Mouse (Mus musculus) liver, embryonic 14.5 days (tissue): ENCODE measurements around the gene Znhit1. TPM values are rescaled to one million over a fixed set of nuclear protein-coding genes. Genes with fewer than 3 reads are reported as not detected.
A peak's percentile ranks its signal among the peaks of the same experiment; 100 is the strongest.

Source experiments
- ATAC-seq: fragments of 200-750 bp; cut with Nextera tagmentation; 2 replicates; pipeline ENCODE4 v1.8.0; 2017; ENCODE audit warnings: moderate number of reproducible peaks, mild to moderate bottlenecking, moderate library complexity; ENCODE audit not compliant: insufficient read depth
- DNase-seq, 3 experiments: peaks; one replicate each; pipeline ENCODE4 v3.0.0-alpha.2; 2012 to 2013; ENCODE audit warnings: low read depth in 3 of 3, low spot score in 3 of 3
- H3K27ac ChIP-seq: fragments of 300-500 bp; sonication (generic); 2 replicates; pipeline ENCODE4 v1.5.1; 2014; ENCODE audit warnings: moderate library complexity, mild to moderate bottlenecking, control low read depth, inconsistent platforms
- H3K27me3 ChIP-seq: fragments of 300-500 bp; sonication (generic); 2 replicates; pipeline ENCODE4 v1.6.1; 2014; ENCODE audit warnings: mild to moderate bottlenecking, low read length, moderate library complexity; ENCODE audit not compliant: control insufficient read depth, insufficient read depth
- H3K36me3 ChIP-seq: fragments of 300-500 bp; sonication (generic); replicated peaks from 2 replicates; pipeline ENCODE4 v1.6.1; 2014; ENCODE audit warnings: low read depth; ENCODE audit not compliant: control insufficient read depth, insufficient read depth
- H3K4me1 ChIP-seq, 2 experiments: fragments of 200-500 bp in 1 of 2; fragments of 300-500 bp in 1 of 2; sonication (generic) in 1 of 2; replicated peaks; 2 replicates each; pipeline ENCODE4 v1.6.1; 2012 to 2014; ENCODE audit warnings: antibody characterized with exemption in 1 of 2, inconsistent platforms in 1 of 2, low read length in 1 of 2; ENCODE audit not compliant: control insufficient read depth in 2 of 2, insufficient read depth in 2 of 2
- H3K4me2 ChIP-seq: fragments of 300-500 bp; sonication (generic); 2 replicates; pipeline ENCODE4 v1.6.1; 2014; ENCODE audit warnings: low read depth, mild to moderate bottlenecking, control low read depth, moderate library complexity
- H3K4me3 ChIP-seq, 2 experiments: fragments of 200-500 bp in 1 of 2; fragments of 300-500 bp in 1 of 2; sonication (generic) in 1 of 2; 2 replicates each; pipeline ENCODE4 v1.5.1; 2012 to 2014; ENCODE audit warnings: low read depth in 2 of 2, low read length in 2 of 2, mild to moderate bottlenecking in 2 of 2, control low read depth in 1 of 2, inconsistent platforms in 1 of 2, moderate library complexity in 1 of 2; ENCODE audit not compliant: insufficient read depth in 1 of 2
- H3K9ac ChIP-seq: fragments of 300-500 bp; sonication (generic); replicated peaks from 2 replicates; pipeline ENCODE4 v1.6.1; 2014; ENCODE audit warnings: mild to moderate bottlenecking, control low read depth, moderate library complexity
- H3K9me3 ChIP-seq: fragments of 300-500 bp; sonication (generic); 2 replicates; pipeline ENCODE4 v1.6.1; 2016; ENCODE audit warnings: low read length, mixed read lengths; ENCODE audit not compliant: control insufficient read depth
- CTCF ChIP-seq: IDR thresholded peaks from 2 replicates; pipeline ENCODE4 v1.5.1; 2016; ENCODE audit warnings: antibody characterized with exemption, low read depth, control low read depth
- EP300 ChIP-seq: IDR thresholded peaks from 2 replicates; pipeline ENCODE4 v1.6.1; 2016; ENCODE audit warnings: antibody characterized with exemption, low read depth
- WGBS: fragments of 180-500 bp; shearing (Covaris S2); extraction: QIAGEN DNeasy Blood & Tissue Kit; methylation state at CpG from one replicate; pipeline ENCODE4 v1.1.7; 2014; ENCODE audit not compliant: insufficient replicate concordance; 5-methylcytosine and 5-hydroxymethylcytosine counted together
- microRNA counts: library from miRNA; unstranded; fragments of <30 nt; microRNA quantifications from one replicate; lab custom pipeline; 2016
- microRNA-seq: library from miRNA; unstranded; fragments of <30 nt; microRNA quantifications from one replicate; pipeline ENCODE4, GENCODE M21; 2016
- polyA plus RNA-seq, 2 experiments: library from polyadenylated mRNA; depleted of rRNA in 1 of 2; stranded (reverse) in 1 of 2; unstranded in 1 of 2; fragments of >200 nt; fragmentation: Nextera tagmentation in 1 of 2; extraction: Ambion mirVana in 1 of 2; gene quantifications; 2 replicates each; pipeline versions ENCODE4 v1.2.1 to v1.2.3; 2012 to 2014

Znhit1 gene
- polyA plus RNA-seq, 2 experiments, result 29.3 to 46.2 TPM

DNA sequence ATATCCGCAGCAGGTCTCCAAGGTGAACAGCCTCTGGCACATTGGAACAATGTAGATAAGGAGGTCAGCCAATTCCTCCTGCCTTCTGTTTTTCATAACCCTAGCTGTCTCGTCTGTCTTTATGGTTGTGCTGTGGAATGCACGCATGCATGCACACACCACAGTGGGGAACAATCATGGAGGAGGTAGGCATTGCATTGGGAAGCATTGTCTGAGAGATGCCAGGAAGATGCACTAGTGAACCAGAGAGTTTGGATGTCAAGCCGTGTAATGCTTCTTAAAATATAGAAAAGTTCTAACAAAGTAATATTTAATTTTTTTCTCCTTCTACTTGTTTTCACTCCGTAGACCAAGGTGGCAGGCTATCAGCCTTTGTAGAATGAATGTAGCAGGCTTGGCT is 54.9 kb downstream of the Znhit1 start:
- Histone ChIP-seq H3K4me1 (no peaks in the 10 kb centered on the region), H3K27ac (no peak overlapping the region), H3K27me3 (no peaks in the 10 kb centered on the region), H3K36me3 (no peaks in the 10 kb centered on the region), H3K4me2 (no peak overlapping the region), H3K4me3 (no peak overlapping the region), H3K9me3 (no peaks in the 10 kb centered on the region), H3K9ac (no peak overlapping the region)
- ATAC-seq (no peak), DNase-seq (no peak)
- 61% methylated on average over 5 of the region's 5 CpGs for WGBS
- no peak for TF ChIP-seq CTCF
- no peak for TF ChIP-seq EP300

MicroRNAs within 50 kb of the gene (microRNA counts, 519-probe panel; counts per million panel counts)
- microRNA mmu-miR-702 (lab: Ali Mortazavi, UCI), result 69.9 counts per million

Small RNAs within 50 kb of the gene (microRNA-seq; reads per million reads assigned to microRNA genes)
- gene Mir702, result 22.0 reads per million, percentile 31 among the genes with 10 or more reads in this experiment

Other genes with a start within 250 kb of the Znhit1 start
- 0.10 and 0.18 TPM in 2 replicates for gene Col26a1, start 104.8 kb downstream of the Znhit1 start, polyA plus RNA-seq (2012; rRNA removed)
- 0.06 and 0.10 TPM in 2 replicates for gene Col26a1, start 104.8 kb downstream of the Znhit1 start, polyA plus RNA-seq (2014; fragmentation: Nextera tagmentation; extraction: Ambion mirVana)
- 1.6 and 2.5 TPM in 2 replicates for gene Ift22, start 79.9 kb downstream of the Znhit1 start, polyA plus RNA-seq (2012; rRNA removed)
- gene Ift22, start 79.9 kb downstream of the Znhit1 start, polyA plus RNA-seq (2014; fragmentation: Nextera tagmentation; extraction: Ambion mirVana), result 9.9 and 10.5 TPM in 2 replicates
- 115 and 154 TPM in 2 replicates for gene Fis1, start 34.7 kb downstream of the Znhit1 start, polyA plus RNA-seq (2012; rRNA removed)
- gene Fis1, start 34.7 kb downstream of the Znhit1 start, polyA plus RNA-seq (2014; fragmentation: Nextera tagmentation; extraction: Ambion mirVana), result 239 and 242 TPM in 2 replicates
- 2.8 and 3.5 TPM in 2 replicates for gene Cldn15, start 21.4 kb downstream of the Znhit1 start, polyA plus RNA-seq (2012; rRNA removed)
- 4.2 TPM in 2 replicates for gene Cldn15, start 21.4 kb downstream of the Znhit1 start, polyA plus RNA-seq (2014; fragmentation: Nextera tagmentation; extraction: Ambion mirVana)
- gene Plod3, start 1.0 kb downstream of the Znhit1 start, polyA plus RNA-seq (2012; rRNA removed), result 13.8 and 13.9 TPM in 2 replicates
- 7.2 and 7.5 TPM in 2 replicates for gene Plod3, start 1.0 kb downstream of the Znhit1 start, polyA plus RNA-seq (2014; fragmentation: Nextera tagmentation; extraction: Ambion mirVana)
- gene Vgf, start 38.4 kb upstream of the Znhit1 start, polyA plus RNA-seq (2012; rRNA removed), result 0.04 TPM in 2 replicates
- not detected in 2 replicates for gene Vgf, start 38.4 kb upstream of the Znhit1 start, polyA plus RNA-seq (2014; fragmentation: Nextera tagmentation; extraction: Ambion mirVana)
- 45.8 and 58.6 TPM in 2 replicates for gene Ap1s1, start 58.1 kb upstream of the Znhit1 start, polyA plus RNA-seq (2012; rRNA removed)
- gene Ap1s1, start 58.1 kb upstream of the Znhit1 start, polyA plus RNA-seq (2014; fragmentation: Nextera tagmentation; extraction: Ambion mirVana), result 73.9 and 79.4 TPM in 2 replicates
- 0.14 and 0.23 TPM in 2 replicates for gene Serpine1, start 84.2 kb upstream of the Znhit1 start, polyA plus RNA-seq (2012; rRNA removed)
- gene Serpine1, start 84.2 kb upstream of the Znhit1 start, polyA plus RNA-seq (2014; fragmentation: Nextera tagmentation; extraction: Ambion mirVana), result not detected in 2 replicates
- gene Trim56, start 128.2 kb upstream of the Znhit1 start, polyA plus RNA-seq (2012; rRNA removed), result 3.7 and 5.4 TPM in 2 replicates
- 7.8 and 8.4 TPM in 2 replicates for gene Trim56, start 128.2 kb upstream of the Znhit1 start, polyA plus RNA-seq (2014; fragmentation: Nextera tagmentation; extraction: Ambion mirVana)
- gene Muc3, start 161.3 kb upstream of the Znhit1 start, polyA plus RNA-seq (2012; rRNA removed), result not detected in 2 replicates
- not detected in 2 replicates for gene Muc3, start 161.3 kb upstream of the Znhit1 start, polyA plus RNA-seq (2014; fragmentation: Nextera tagmentation; extraction: Ambion mirVana)
- 0.06 TPM in 2 replicates for gene Muc3a, start 224.4 kb upstream of the Znhit1 start, polyA plus RNA-seq (2012; rRNA removed)
- not detected in 2 replicates for gene Muc3a, start 224.4 kb upstream of the Znhit1 start, polyA plus RNA-seq (2014; fragmentation: Nextera tagmentation; extraction: Ambion mirVana)